Mouse (Mus musculus) C2C12 (cell line): ENCODE data around the gene Casp9.

Experiments used
- CEBPB ChIP-seq: IDR thresholded peaks from one replicate; pipeline ENCODE4 v1.6.1; 2011; ENCODE audit warnings: low read depth, mild to moderate bottlenecking, control low read depth, moderate library complexity
- USF1 ChIP-seq: IDR thresholded peaks from one replicate; pipeline ENCODE4 v1.6.1; 2011; ENCODE audit warnings: low read depth, mild to moderate bottlenecking, control low read depth, moderate library complexity

DNA sequence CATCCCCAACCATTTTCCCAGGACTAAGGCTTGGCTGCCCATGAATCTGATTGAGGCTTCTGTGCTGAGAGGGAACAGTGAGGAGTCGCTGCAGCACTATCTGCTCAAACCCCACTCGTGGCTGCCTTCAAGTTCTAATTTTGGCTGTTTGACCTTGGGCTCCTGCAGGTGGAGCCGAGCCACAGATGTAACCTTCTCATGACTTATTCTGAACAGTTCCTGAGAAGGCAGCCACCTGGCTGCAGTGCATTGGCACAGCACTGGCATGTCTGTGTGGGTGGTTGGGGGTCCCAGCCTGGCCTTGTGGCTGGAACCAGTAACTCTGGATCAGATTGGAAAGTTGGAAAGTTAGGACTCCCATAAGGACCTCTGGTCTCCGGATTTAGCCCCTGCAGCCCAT, 34.8 kb downstream of the Casp9 start:
- TF ChIP-seq USF1 (no peak), CEBPB (no peak)
